Mouse (Mus musculus) B cell, adult 62 days (primary cell): Measurements from ENCODE around the gene Txndc16. TPM values are rescaled to one million over a fixed set of nuclear protein-coding genes. Genes with fewer than 3 reads are reported as not detected.

Source experiments
- total RNA-seq: library from RNA; stranded (reverse); gene quantifications from 4 replicates; pipeline ENCODE4 v1.2.4, GENCODE M21; 2023

Gene Txndc16
- total RNA-seq = 253 to 286 TPM (median 269 TPM) in 4 replicates

GRCm38 (mm10) chr14:45220090-45220956 lies at the start of gene Txndc16:
Gene Txndc16, minus strand, starts transcription at chr14:45220328.

GRCm38 (mm10) chr14:45219281-45220089 lies 643 bp downstream of the Txndc16 start, which contains the start of gene Gpr137c:
Gene Gpr137c, plus strand, starts transcription at chr14:45219717.

Other genes with a start within 250 kb of the Txndc16 start
- 1.1 to 1.8 TPM (median 1.4 TPM) in 4 replicates for gene Ptger2, start 232.1 kb downstream of the Txndc16 start, total RNA-seq
- gene Gpr137c, start 611 bp downstream of the Txndc16 start, total RNA-seq = 59.2 to 76.3 TPM (median 64.3 TPM) in 4 replicates
- 14.5 to 26.2 TPM (median 18.8 TPM) in 4 replicates for gene Ero1l, start 98.4 kb upstream of the Txndc16 start, total RNA-seq
- 83.3 to 107 TPM (median 94.0 TPM) in 4 replicates for gene Psmc6, start 109.5 kb upstream of the Txndc16 start, total RNA-seq
- 31.2 to 40.2 TPM (median 35.4 TPM) in 4 replicates for gene Styx, start 130.8 kb upstream of the Txndc16 start, total RNA-seq
- 10.5 to 16.4 TPM (median 14.4 TPM) in 4 replicates for gene Gnpnat1, start 184.6 kb upstream of the Txndc16 start, total RNA-seq